Mouse (Mus musculus) lung, embryonic 14.5 days (tissue): ENCODE data around the gene Ctsd. TPM values are rescaled to one million over a fixed set of nuclear protein-coding genes. Genes with fewer than 3 reads are reported as not detected.

Experiments
- ATAC-seq: fragments of 200-750 bp; cut with Nextera tagmentation; 2 replicates; pipeline ENCODE4 v1.8.0; 2017; ENCODE audit warnings: mild to moderate bottlenecking, moderate TSS enrichment, moderate library complexity; ENCODE audit not compliant: insufficient read depth
- DNase-seq: peaks from one replicate; pipeline ENCODE4 v3.0.0-alpha.2; 2015
- H3K27ac ChIP-seq: fragments of 300-500 bp; sonication (generic); 2 replicates; pipeline ENCODE4 v1.5.1; 2014; ENCODE audit warnings: low read depth, mild to moderate bottlenecking, moderate library complexity
- H3K27me3 ChIP-seq: fragments of 300-500 bp; sonication (generic); 2 replicates; pipeline ENCODE4 v1.6.1; 2014; ENCODE audit warnings: low read length, control low read depth; ENCODE audit not compliant: insufficient read depth
- H3K36me3 ChIP-seq: fragments of 300-500 bp; sonication (generic); 2 replicates; pipeline ENCODE4 v1.6.1; 2014; ENCODE audit warnings: control low read depth; ENCODE audit not compliant: insufficient read depth
- H3K4me1 ChIP-seq: fragments of 300-500 bp; sonication (generic); 2 replicates; pipeline ENCODE4 v1.6.1; 2014; ENCODE audit warnings: antibody characterized with exemption, control low read depth; ENCODE audit not compliant: insufficient read depth
- H3K4me2 ChIP-seq: fragments of 300-500 bp; sonication (generic); 2 replicates; pipeline ENCODE4 v1.6.1; 2014; ENCODE audit warnings: mild to moderate bottlenecking
- H3K4me3 ChIP-seq: fragments of 300-500 bp; sonication (generic); 2 replicates; pipeline ENCODE4 v1.5.1; 2014; ENCODE audit warnings: low read depth, low read length
- H3K9ac ChIP-seq: fragments of 300-500 bp; sonication (generic); 2 replicates; pipeline ENCODE4 v1.6.1; 2014
- H3K9me3 ChIP-seq: fragments of 300-500 bp; sonication (generic); 2 replicates; pipeline ENCODE4 v1.6.1; 2016; ENCODE audit warnings: low read depth, low read length, control low read depth
- CTCF ChIP-seq: IDR thresholded peaks from 2 replicates; pipeline ENCODE4 v1.5.1; 2016; ENCODE audit warnings: antibody characterized with exemption, low read depth
- WGBS: fragments of 180-500 bp; shearing (Covaris S2); extraction: QIAGEN DNeasy Blood & Tissue Kit; methylation state at CpG from one replicate; pipeline ENCODE4 v1.1.7; 2014; 5-methylcytosine and 5-hydroxymethylcytosine counted together
- polyA plus RNA-seq: library from polyadenylated mRNA; unstranded; fragments of >200 nt; fragmentation: Nextera tagmentation; extraction: Ambion mirVana; gene quantifications from 2 replicates; pipeline ENCODE4 v1.2.1, GENCODE M21; 2014

Gene Ctsd
- 239 and 240 TPM in 2 replicates for polyA plus RNA-seq

GRCm38 (mm10) chr7:142387419-142388148, at the start of gene Ctsd:
TSS of gene Ctsd (minus strand) at chr7:142388038.
- Histone ChIP-seq H3K4me3 (peak within 1 kb of the TSS; percentile 75), H3K9ac (peak within 1 kb of the TSS; percentile 87), H3K36me3 (peaks cover 28% of the 10 kb centered on the region), H3K27ac (peak within 1 kb of the TSS; percentile 75), H3K9me3 (no peaks in the 10 kb centered on the region), H3K27me3 (no peaks in the 10 kb centered on the region), H3K4me2 (peak within 1 kb of the TSS; percentile 92), H3K4me1 (peaks cover 7% of the 10 kb centered on the region)
- TF ChIP-seq CTCF = no peak
- DNase-seq (peak; percentile 98), ATAC-seq (peak; percentile 94)
- under 1% methylated on average over 55 of the region's 55 CpGs for WGBS

DNA sequence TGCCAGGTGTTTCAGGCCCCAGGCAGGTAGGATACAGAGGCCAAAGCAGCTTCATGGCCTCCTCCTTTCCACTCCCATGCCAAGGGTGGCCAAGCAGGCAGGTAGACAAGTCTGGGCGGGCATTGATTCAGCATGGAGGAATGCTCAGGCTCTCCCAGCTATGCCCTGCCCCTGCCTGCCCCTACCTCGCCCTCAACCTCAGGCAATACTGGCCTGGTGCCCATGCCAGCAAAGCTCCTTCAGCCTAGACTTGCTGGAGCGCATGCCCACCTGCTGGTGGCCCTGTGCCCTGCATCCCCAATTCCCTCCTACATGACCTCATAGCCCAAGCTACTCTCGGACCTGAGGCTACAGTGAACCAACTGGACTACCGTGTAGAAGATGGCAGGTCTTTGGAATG, 49.5 kb upstream of the Ctsd start:
- no peak overlapping the region for H3K4me2 ChIP-seq
- no peak overlapping the region for H3K4me3 ChIP-seq
- H3K27me3 ChIP-seq = no peaks in the 10 kb centered on the region
- no peaks in the 10 kb centered on the region for H3K9me3 ChIP-seq
- no peak overlapping the region for H3K9ac ChIP-seq
- H3K4me1 ChIP-seq = peaks cover 18% of the 10 kb centered on the region
- ATAC-seq (no peak), DNase-seq (peak; percentile 40)
- H3K27ac ChIP-seq = no peak overlapping the region
- TF ChIP-seq CTCF = peak; percentile 70
- 73% methylated on average over 5 of the region's 5 CpGs for WGBS
- no peaks in the 10 kb centered on the region for H3K36me3 ChIP-seq

DNA sequence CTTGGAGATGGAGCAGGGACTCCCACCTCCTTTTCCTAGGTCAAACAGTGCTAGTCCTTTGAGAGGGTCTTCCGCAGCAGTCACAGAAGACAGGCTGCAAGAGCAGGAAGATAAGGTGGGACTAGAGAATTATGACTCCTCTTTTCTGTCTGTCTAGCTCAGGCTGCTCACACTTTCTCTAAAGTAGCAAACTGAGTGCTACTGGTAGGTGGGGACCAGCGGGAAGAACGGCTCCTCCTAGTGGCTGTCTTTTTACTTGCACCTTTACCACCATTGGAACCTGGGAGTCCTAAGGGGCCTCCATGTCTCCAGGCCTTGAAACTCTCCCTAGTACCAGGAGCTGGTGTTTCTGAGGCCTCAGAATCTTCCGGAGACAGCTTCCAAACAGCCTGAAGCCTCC, 47.7 kb upstream of the Ctsd start:
- Histone ChIP-seq H3K27ac (peak overlapping the region; percentile 40; the same call in 1 of the 2 replicates), H3K4me1 (peaks cover 19% of the 10 kb centered on the region), H3K36me3 (no peaks in the 10 kb centered on the region), H3K27me3 (no peaks in the 10 kb centered on the region), H3K9me3 (no peaks in the 10 kb centered on the region), H3K9ac (no peak overlapping the region), H3K4me2 (no peak overlapping the region), H3K4me3 (no peak overlapping the region)
- DNase-seq (peak; percentile 93), ATAC-seq (no peak)
- 14% methylated on average over 4 of the region's 4 CpGs for WGBS
- TF ChIP-seq CTCF = peak; percentile 93

GRCm38 (mm10) chr7:142434137-142434865, 46.5 kb upstream of the Ctsd start, which contains the start of gene Syt8:
TSS of gene Syt8 (plus strand) at chr7:142434850.
- no peak for TF ChIP-seq CTCF
- Histone ChIP-seq H3K27me3 (no peaks in the 10 kb centered on the region), H3K9me3 (no peaks in the 10 kb centered on the region), H3K4me1 (peaks cover 27% of the 10 kb centered on the region), H3K27ac (peak within 1 kb of the TSS; percentile 84), H3K36me3 (no peaks in the 10 kb centered on the region), H3K9ac (peak within 1 kb of the TSS; percentile 18), H3K4me2 (peak within 1 kb of the TSS; percentile 13; the same call in 1 of the 2 replicates), H3K4me3 (no peak within 1 kb of the TSS)
- 72% methylated on average over 10 of the region's 10 CpGs for WGBS
- DNase-seq = peak; percentile 72
- ATAC-seq = no peak

DNA sequence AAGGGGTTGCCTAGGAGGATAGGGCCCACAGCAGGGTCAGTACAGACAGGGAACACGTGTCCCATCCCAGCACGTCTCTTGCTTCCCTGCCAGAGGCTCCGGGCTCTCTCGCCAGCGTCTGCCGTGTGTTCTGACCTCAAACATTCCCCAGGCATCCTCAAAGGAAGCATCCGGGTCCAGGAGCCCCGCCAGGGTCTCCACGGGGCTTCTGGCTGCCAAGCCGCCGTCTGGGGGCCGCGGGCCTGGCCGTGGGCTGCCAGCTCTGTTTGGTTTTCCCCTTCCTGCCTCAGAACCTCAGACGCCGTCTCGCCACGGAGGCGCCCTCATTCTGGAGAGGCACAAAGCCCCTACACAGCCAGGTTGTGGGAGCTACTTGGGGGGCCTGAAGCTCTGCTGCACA, 45.8 kb upstream of the Ctsd start:
- no peak for TF ChIP-seq CTCF
- 14% methylated on average over 19 of the region's 19 CpGs for WGBS
- Histone ChIP-seq H3K4me3 (no peak overlapping the region), H3K4me1 (peaks cover 27% of the 10 kb centered on the region), H3K36me3 (no peaks in the 10 kb centered on the region), H3K9ac (peak overlapping the region; percentile 18), H3K27me3 (no peaks in the 10 kb centered on the region), H3K9me3 (no peaks in the 10 kb centered on the region), H3K27ac (peak overlapping the region; percentile 84), H3K4me2 (peak overlapping the region; percentile 13; the same call in 1 of the 2 replicates)
- ATAC-seq = no peak
- peak; percentile 55 for DNase-seq

DNA sequence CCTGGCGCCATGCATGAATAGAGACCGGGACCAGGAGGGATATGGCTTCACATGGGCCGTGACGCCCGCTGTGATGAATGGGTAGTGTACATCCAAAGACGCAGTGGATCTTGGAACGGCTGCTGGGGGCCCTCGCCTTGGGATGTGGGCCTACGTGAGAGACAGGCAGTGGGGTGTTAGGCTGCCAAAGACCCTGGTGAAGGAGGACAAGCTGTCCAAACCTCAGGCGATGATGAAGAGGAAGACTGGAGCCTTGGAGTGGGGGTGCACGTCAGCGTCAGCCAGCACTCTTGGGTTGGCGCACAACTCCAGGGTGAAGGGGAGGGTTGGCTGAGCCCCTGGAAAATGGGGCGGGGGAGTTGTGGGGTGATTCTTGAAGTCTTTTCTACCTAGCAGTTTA, 43.3 kb upstream of the Ctsd start:
- peak; percentile 90 for DNase-seq
- peak overlapping the region; percentile 93 for H3K27ac ChIP-seq
- H3K27me3 ChIP-seq = no peaks in the 10 kb centered on the region
- H3K9me3 ChIP-seq = no peaks in the 10 kb centered on the region
- WGBS = 50% methylated on average over 14 of the region's 14 CpGs
- peak overlapping the region; percentile 36; the same call in 1 of the 2 replicates for H3K4me2 ChIP-seq
- TF ChIP-seq CTCF = no peak
- no peaks in the 10 kb centered on the region for H3K36me3 ChIP-seq
- no peak overlapping the region for H3K4me3 ChIP-seq
- H3K4me1 ChIP-seq = peaks cover 27% of the 10 kb centered on the region
- peak; percentile 68 for ATAC-seq
- H3K9ac ChIP-seq = no peak overlapping the region

DNA sequence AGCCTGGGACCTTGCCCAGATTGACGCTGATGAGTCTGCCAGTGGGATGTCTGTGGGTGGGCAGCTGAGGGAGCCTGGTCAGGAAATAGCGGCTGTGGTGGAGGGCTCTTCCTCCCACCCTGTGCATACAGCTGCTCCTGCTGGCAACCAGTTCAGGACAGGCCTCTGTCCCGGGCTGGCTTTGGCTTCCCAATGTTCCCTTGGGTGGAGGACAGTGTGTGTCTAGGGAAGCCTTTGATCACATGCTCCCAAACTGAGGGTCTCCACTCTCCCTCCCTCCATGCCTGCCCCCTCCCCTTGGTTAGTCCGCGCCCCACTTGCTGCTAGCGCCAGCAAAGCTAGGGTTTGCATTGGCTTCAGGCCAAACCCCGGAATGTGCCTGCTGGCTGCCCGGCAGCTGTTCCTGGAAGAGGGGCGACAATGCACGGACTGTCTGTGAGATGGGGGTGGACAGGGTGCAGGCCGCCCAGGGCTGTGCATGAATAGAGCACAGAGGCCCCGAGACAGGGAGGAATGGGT, 42.4 kb upstream of the Ctsd start:
- no peaks in the 10 kb centered on the region for H3K36me3 ChIP-seq
- H3K27ac ChIP-seq = peak overlapping the region; percentile 93
- peak overlapping the region; percentile 36; the same call in 1 of the 2 replicates for H3K4me2 ChIP-seq
- H3K9me3 ChIP-seq = no peaks in the 10 kb centered on the region
- no peak for TF ChIP-seq CTCF
- no peaks in the 10 kb centered on the region for H3K27me3 ChIP-seq
- peaks cover 27% of the 10 kb centered on the region for H3K4me1 ChIP-seq
- no peak overlapping the region for H3K4me3 ChIP-seq
- no peak overlapping the region; the same call in 1 of the 2 replicates for H3K9ac ChIP-seq
- 8% methylated on average over 12 of the region's 12 CpGs for WGBS
- DNase-seq (peak; percentile 95), ATAC-seq (peak; percentile 90)
